Mouse (Mus musculus) lung, adult 2 months (tissue): ENCODE measurements around the gene Naif1. TPM values are rescaled to one million over a fixed set of nuclear protein-coding genes. Genes with fewer than 3 reads are reported as not detected.

Experiments
- DNase-seq: peaks from one replicate; pipeline ENCODE4 v3.0.0; 2022
- H3K4me1 ChIP-seq: fragments of 200-500 bp; 2 replicates; pipeline ENCODE4 v1.6.1; 2011; ENCODE audit warnings: low read length; ENCODE audit not compliant: control insufficient read depth, insufficient read depth
- H3K4me3 ChIP-seq: fragments of 200-500 bp; replicated peaks from 2 replicates; pipeline ENCODE3; 2011; ENCODE audit warnings: low read depth, mild to moderate bottlenecking, control low read depth, low read length; ENCODE audit errors: extremely low read depth
- CTCF ChIP-seq: fragments of 200-500 bp; IDR thresholded peaks from 2 replicates; pipeline ENCODE4 v1.5.1; 2011; ENCODE audit warnings: mild to moderate bottlenecking, low read length, control low read depth; ENCODE audit not compliant: insufficient read depth
- POLR2A ChIP-seq: fragments of 200-500 bp; IDR thresholded peaks from 2 replicates; pipeline ENCODE4 v1.6.1; 2011; ENCODE audit warnings: low read depth, mild to moderate bottlenecking, control low read depth, low read length, borderline replicate concordance; ENCODE audit errors: extremely low read depth
- WGBS: fragments of 180-500 bp; shearing (Covaris S2); methylation state at CpG from one replicate; pipeline ENCODE4 v1.1.7; 2018; 5-methylcytosine and 5-hydroxymethylcytosine counted together
- polyA plus RNA-seq: library from polyadenylated mRNA; depleted of rRNA; stranded (reverse); fragments of >200 nt; gene quantifications from 2 replicates; pipeline ENCODE4 v1.2.3, GENCODE M21; 2012

The Naif1 gene
- polyA plus RNA-seq, 1 experiment: 5.1 TPM

DNA sequence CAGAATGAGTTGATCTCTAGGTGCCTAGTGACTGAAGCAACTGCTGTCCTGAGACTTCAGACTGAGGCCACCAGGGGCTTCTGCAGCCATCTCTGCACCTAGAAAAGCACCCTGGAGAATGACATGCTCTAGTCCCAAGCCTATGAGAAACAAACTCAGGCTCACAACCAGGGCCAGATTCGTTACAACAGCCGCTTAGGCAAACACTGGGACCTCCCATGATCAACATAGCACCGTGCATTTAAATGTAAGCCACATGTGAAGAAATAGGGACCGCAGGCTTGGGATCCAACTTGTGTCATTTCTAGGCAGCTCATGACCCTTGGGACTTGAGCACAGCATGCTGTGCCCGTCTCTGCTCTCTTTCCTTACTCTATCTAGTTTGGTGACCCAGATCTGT is 22.5 kb upstream of the Naif1 start:
- TF ChIP-seq POLR2A (no peak), CTCF (no peak)
- no peak for DNase-seq
- Histone ChIP-seq H3K4me3 (no peak overlapping the region), H3K4me1 (peaks cover 38% of the 10 kb centered on the region)
- WGBS: 48% methylated on average over 5 of the region's 5 CpGs

DNA sequence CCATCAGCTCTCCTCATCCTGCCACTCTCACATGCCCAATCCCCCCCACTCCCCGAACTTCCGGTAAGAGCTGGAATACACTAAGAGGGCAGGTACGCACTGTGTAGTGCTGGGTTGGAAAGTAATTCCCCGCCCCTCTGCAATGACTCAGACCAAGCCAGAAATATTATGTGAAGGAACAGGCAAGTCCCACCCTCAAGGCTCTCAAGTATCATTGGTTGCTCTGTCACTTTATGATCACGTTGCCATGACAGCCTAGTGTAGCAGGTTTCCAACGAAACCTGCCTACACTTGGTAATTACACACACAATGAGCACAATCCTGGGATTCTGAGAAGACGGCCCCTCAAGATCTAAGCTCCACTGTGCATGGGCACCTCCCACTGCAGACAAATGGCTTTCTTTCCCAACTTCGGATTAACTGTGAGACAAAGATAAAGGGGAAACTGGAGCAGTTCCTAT is 22.0 kb upstream of the Naif1 start:
- no peak overlapping the region for H3K4me3 ChIP-seq
- peak; percentile 44 for DNase-seq
- H3K4me1 ChIP-seq: peaks cover 33% of the 10 kb centered on the region
- WGBS: 20% methylated on average over 8 of the region's 8 CpGs
- TF ChIP-seq POLR2A: no peak
- TF ChIP-seq CTCF: no peak

DNA sequence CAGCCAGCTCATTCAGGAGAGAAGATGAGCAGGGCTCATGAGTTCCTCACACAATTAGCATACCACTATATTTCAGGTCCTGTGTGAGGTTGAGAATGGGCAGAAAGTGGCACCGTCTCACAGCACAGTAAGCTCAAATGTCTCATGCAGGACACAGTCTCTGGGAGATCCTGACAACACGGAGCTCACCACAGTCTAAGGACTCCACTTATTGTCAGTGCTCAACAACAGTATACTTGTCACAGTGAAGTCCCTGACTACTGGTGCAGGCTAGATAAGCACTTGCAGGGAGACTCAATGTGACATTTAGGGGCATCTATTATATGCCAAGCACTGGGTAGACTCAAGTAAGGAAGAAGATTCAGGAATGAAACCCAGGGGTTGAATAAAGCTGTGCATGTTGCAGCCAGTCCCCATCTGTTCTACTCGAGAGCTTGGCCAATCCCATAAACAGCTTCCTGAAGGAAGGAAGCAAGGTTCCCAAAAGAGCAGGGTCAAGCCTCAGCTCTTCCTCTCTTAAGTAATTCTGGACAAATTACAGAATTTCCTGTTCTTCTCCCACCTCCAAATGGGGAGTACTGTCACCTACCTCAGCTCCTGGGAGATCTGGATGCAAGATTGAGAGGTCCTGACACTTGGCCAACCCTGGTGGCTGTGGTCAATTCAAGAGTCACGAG is 20.9 kb upstream of the Naif1 start:
- TF ChIP-seq POLR2A (no peak), CTCF (no peak)
- Histone ChIP-seq H3K4me1 (peaks cover 30% of the 10 kb centered on the region), H3K4me3 (no peak overlapping the region)
- no peak for DNase-seq
- WGBS: 44% methylated on average over 4 of the region's 4 CpGs

DNA sequence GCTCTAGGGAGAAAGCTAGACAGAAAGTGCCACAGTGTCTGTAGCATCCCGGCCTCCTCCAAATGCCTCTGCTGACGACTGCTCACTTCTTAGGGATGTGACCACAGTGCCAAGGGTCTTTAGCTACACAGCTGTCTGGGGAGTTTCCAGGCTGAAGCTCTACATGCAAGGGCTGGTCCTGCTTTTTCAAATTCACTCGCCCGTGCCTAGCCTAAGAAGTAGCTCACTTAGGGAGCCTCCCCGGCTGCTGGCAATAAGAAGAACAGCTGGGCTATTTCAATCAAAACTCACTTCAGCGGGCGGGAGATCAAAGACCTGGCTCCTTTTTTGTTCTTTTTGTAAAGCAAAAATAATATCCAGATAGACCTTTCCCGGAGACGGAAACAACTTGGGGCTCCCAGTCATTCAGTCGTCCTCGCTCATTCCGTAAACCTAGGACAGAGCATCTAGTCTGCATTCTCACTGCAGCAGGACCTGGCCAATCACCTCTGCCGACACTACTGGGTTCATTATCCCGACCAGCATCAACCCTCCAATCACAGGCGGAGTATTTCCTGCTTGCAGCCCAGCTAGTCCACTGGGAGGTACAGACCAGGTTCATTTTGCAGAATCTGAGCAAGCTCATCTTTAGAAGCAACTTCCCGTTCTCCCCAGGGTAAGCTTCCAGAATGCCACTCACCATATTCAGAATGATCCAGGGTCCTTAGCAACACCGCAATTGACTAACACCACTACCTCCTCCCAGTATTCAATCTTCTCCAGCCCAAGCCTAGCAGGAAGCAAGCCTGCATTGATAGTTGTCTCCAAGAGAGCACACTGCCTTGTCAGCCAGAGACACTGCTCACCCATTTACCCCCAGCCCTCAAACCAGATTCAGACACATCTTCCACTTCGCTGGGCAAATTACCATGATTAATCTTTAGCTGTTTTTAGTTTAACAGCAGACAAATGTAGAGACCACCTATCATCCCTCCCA is 19.3 kb upstream of the Naif1 start:
- Histone ChIP-seq H3K4me3 (peak overlapping the region; percentile 18), H3K4me1 (peaks cover 22% of the 10 kb centered on the region)
- DNase-seq: no peak
- TF ChIP-seq POLR2A (no peak), CTCF (no peak)
- WGBS: 32% methylated on average over 18 of the region's 18 CpGs

DNA sequence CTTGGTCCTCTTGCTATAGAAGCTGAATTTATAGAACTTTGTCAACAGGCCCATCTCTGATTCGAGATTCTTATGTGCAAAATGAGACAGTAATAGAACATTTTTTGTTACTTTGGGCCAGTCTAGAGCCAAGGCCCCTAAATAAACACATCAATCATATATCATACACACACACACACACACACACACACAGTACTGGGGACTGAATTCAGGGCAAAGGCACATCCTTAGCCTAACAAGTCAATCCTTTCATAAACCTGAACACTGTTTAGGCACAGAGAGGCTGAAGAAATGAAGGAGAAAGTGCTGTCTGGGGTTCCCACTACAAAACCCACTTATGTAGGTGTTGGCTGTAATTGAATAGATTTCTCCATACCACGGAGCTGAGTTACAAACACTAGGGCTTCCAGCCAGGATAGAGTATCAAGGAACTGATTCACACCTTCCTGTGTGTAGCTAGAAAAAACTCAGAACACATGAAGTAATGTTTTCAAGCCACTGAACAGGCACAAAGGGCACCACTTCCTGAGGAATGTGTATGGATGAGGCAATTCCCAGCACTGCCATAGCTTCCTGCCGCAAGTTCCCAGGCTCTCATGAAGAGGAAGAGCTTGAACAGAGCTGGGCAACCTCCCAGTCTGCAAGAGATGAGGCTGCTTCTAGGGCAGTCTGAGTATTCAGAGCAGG is 13.4 kb upstream of the Naif1 start:
- 25% methylated on average over 3 of the region's 3 CpGs for WGBS
- DNase-seq: no peak
- H3K4me1 ChIP-seq: peaks cover 24% of the 10 kb centered on the region
- no peak for TF ChIP-seq CTCF
- TF ChIP-seq POLR2A: no peak
- H3K4me3 ChIP-seq: no peak overlapping the region

DNA sequence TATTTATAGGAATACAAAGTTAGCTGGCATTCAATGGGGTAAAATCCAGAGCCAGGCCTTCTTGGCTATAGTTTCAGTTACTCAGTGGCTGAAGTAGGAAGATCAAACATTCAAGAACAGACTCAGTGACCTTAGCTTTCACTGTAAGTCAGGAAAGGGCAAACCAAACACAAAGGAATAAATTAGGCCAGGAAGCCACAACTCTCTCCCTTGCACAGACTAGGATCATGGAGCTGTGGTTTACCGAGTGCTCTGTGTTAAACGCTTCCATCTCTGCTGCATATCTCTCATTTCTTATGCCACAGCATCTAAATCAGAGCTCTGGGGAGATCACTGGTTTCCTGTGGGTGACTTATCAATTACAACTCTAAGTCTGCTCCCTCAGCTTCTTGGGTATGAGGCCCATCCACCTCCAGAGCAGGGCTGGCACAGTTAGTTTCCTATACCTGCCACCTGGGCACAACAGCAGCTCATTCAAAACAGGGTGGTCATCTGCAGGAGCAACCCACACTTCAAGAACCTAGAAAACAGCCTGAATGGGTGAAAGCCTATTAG is 12.6 kb upstream of the Naif1 start:
- H3K4me3 ChIP-seq: no peak overlapping the region
- TF ChIP-seq CTCF (no peak), POLR2A (no peak)
- peaks cover 24% of the 10 kb centered on the region for H3K4me1 ChIP-seq
- WGBS: 39% methylated on average over 2 of the region's 2 CpGs
- no peak for DNase-seq

DNA sequence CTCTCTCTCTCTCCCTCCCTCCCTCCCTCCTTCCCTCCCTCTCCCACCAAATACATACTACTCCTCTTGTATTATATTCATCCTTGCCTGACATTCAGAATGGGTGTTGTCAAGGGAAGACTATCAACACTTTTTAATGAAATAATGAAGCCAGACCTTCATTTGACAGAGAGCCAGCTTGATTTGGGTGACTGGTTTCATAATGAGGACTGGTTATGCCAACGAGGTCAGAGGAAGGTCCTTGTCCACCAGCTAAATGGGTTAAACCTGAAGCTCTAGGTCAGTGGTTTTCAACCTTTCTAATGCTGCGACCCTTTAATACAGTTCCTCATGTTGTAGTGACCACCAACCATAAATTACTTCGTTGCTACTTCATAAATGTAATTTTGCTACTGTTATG is 11.5 kb upstream of the Naif1 start:
- H3K4me3 ChIP-seq: no peak overlapping the region
- no peak for DNase-seq
- H3K4me1 ChIP-seq: peaks cover 24% of the 10 kb centered on the region
- 84% methylated on average over 3 of the region's 3 CpGs for WGBS
- TF ChIP-seq CTCF (no peak), POLR2A (no peak)

DNA sequence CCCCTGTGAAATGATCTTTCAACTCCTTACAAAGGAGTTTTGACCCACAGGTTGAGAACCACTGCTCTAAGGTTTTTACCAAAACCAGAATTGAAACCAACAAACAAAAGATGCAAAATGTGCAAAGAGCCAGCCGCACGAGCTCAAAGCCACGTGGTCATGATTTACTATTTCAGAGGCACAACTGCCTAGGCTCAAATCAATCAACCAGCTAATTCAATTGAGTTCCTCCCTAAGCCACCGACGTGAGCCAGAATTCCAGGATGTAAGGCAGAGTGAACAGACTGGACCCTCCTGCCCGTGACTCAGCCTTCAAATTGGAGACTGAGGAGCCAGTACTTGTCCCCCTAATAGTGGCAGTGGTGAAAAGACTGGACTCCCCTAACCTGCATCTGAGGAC is 11.1 kb upstream of the Naif1 start:
- 35% methylated on average over 6 of the region's 6 CpGs for WGBS
- no peak for DNase-seq
- no peak overlapping the region for H3K4me3 ChIP-seq
- no peak for TF ChIP-seq POLR2A
- no peak for TF ChIP-seq CTCF
- H3K4me1 ChIP-seq: peaks cover 24% of the 10 kb centered on the region

DNA sequence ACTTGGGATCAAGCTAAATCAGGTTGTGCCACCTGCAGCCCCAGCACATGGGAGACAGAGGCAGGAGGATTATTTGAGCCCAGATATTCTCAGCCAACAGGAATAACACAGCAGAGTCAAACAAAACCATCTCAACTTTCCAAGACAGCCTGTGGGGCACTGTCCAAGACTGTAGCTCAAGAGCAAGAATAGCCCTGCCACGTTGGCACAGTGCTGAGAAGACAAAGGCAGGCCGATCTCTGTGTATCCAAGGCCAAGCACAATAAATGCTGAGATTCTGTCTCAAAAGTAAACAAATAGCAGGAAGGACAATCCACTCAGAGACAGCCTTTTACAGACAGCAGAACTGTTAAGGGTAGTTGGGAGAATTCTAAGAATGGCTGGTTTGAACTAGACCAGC is 10.1 kb upstream of the Naif1 start:
- Histone ChIP-seq H3K4me1 (peaks cover 24% of the 10 kb centered on the region), H3K4me3 (no peak overlapping the region)
- no peak for TF ChIP-seq CTCF
- no peak for TF ChIP-seq POLR2A
- no peak for DNase-seq
- 17% methylated on average over 2 of the region's 2 CpGs for WGBS
